Mouse (Mus musculus) brain, embryonic 14.5 days (tissue): ENCODE measurements around the gene Dad1.

Experiments
- CTCF ChIP-seq: fragments of 200-500 bp; IDR thresholded peaks from 2 replicates; pipeline ENCODE4 v1.5.1; 2012; ENCODE audit warnings: inconsistent platforms, mild to moderate bottlenecking, moderate library complexity, borderline replicate concordance; ENCODE audit not compliant: insufficient read depth, insufficient read length; ENCODE audit errors: extremely low read depth
- POLR2A ChIP-seq: fragments of 200-500 bp; IDR thresholded peaks from 2 replicates; pipeline ENCODE4 v1.6.1; 2012; ENCODE audit warnings: mild to moderate bottlenecking, inconsistent platforms, borderline replicate concordance; ENCODE audit not compliant: poor library complexity, insufficient read depth, insufficient read length, severe bottlenecking; ENCODE audit errors: extremely low read depth

- no peak for TF ChIP-seq CTCF
- no peak for TF ChIP-seq POLR2A
Observed at GRCm38 (mm10) chr14:54270413-54270812, 16.5 kb upstream of the Dad1 start.
